Mouse (Mus musculus) liver, postnatal 0 days (tissue): ENCODE results near the gene Tepsin. TPM values are rescaled to one million over a fixed set of nuclear protein-coding genes. Genes with fewer than 3 reads are reported as not detected.

Source experiments
- ATAC-seq: fragments of 200-750 bp; cut with Nextera tagmentation; 2 replicates; pipeline ENCODE4 v1.8.0; 2017; ENCODE audit warnings: mild to moderate bottlenecking, moderate library complexity
- DNase-seq: peaks from one replicate; pipeline ENCODE4 v3.0.0-alpha.2; 2016
- H3K27ac ChIP-seq: fragments of 300-500 bp; sonication (generic); 2 replicates; pipeline ENCODE4 v1.5.1; 2014; ENCODE audit warnings: antibody characterized with exemption, moderate library complexity, mild to moderate bottlenecking, low read depth
- H3K27me3 ChIP-seq: fragments of 300-500 bp; sonication (generic); 2 replicates; pipeline ENCODE4 v1.6.1; 2014; ENCODE audit warnings: low read length, control low read depth, mixed read lengths; ENCODE audit not compliant: insufficient read depth
- H3K36me3 ChIP-seq: fragments of 300-500 bp; sonication (generic); replicated peaks from 2 replicates; pipeline ENCODE4 v1.6.1; 2014; ENCODE audit warnings: mild to moderate bottlenecking, control low read depth, low read length, moderate library complexity, mixed read lengths; ENCODE audit not compliant: insufficient read depth
- H3K4me1 ChIP-seq: fragments of 300-500 bp; sonication (generic); 2 replicates; pipeline ENCODE4 v1.6.1; 2014; ENCODE audit warnings: antibody characterized with exemption, mild to moderate bottlenecking, control low read depth; ENCODE audit not compliant: insufficient read depth
- H3K4me2 ChIP-seq: fragments of 300-500 bp; sonication (generic); 2 replicates; pipeline ENCODE4 v1.6.1; 2014; ENCODE audit warnings: low read depth, mild to moderate bottlenecking, low read length, moderate library complexity, mixed read lengths
- H3K4me3 ChIP-seq: fragments of 300-500 bp; sonication (generic); 2 replicates; pipeline ENCODE4 v1.5.1; 2014; ENCODE audit warnings: low read depth, low read length
- H3K9ac ChIP-seq: fragments of 300-500 bp; sonication (generic); replicated peaks from 2 replicates; pipeline ENCODE4 v1.6.1; 2014; ENCODE audit warnings: mild to moderate bottlenecking, moderate library complexity
- H3K9me3 ChIP-seq: fragments of 300-500 bp; sonication (generic); 2 replicates; pipeline ENCODE4 v1.6.1; 2016; ENCODE audit warnings: mild to moderate bottlenecking, control low read depth, low read length, mixed read lengths
- CTCF ChIP-seq: sonication (generic); IDR thresholded peaks from 2 replicates; pipeline ENCODE4 v1.5.1; 2016; ENCODE audit warnings: antibody characterized with exemption, low read depth
- EP300 ChIP-seq: IDR thresholded peaks from 2 replicates; pipeline ENCODE4 v1.6.1; 2016; ENCODE audit warnings: antibody characterized with exemption, low read depth, mild to moderate bottlenecking
- WGBS: fragments of 180-500 bp; shearing (Covaris S2); extraction: QIAGEN DNeasy Blood & Tissue Kit; methylation state at CpG from one replicate; pipeline ENCODE4 v1.1.7; 2014; ENCODE audit not compliant: insufficient replicate concordance; 5-methylcytosine and 5-hydroxymethylcytosine counted together
- polyA plus RNA-seq: library from polyadenylated mRNA; unstranded; fragments of >200 nt; fragmentation: Nextera tagmentation; extraction: Ambion mirVana; gene quantifications from 2 replicates; pipeline ENCODE4 v1.2.1, GENCODE M21; 2015

Gene Tepsin
- polyA plus RNA-seq, 1 experiment from 2014 or later = 4.2 TPM

- H3K4me2 ChIP-seq = 0 out of 2 replicates have a peak overlapping the region, but pooled peaks have one; percentile 2
- peaks cover 35% of the 10 kb centered on the region for H3K4me1 ChIP-seq
These were observed 38.5 kb upstream of the Tepsin start for GRCm38 (mm10) chr11:120136796-120137624.

GRCm38 (mm10) chr11:120136195-120136594 is 37.7 kb upstream of the Tepsin start:
- 59% methylated on average over 8 of the region's 8 CpGs for WGBS
- Histone ChIP-seq H3K27ac (peak overlapping the region; percentile 72), H3K4me3 (no peak overlapping the region), H3K27me3 (no peaks in the 10 kb centered on the region), H3K9ac (peak overlapping the region; percentile 7; the same call in 1 of the 2 replicates), H3K4me1 (peaks cover 35% of the 10 kb centered on the region), H3K4me2 (peak overlapping the region; percentile 2; the same call in 1 of the 2 replicates), H3K9me3 (no peaks in the 10 kb centered on the region), H3K36me3 (peaks cover 37% of the 10 kb centered on the region)
- TF ChIP-seq CTCF = no peak
- TF ChIP-seq EP300 = no peak
- DNase-seq = no peak
- ATAC-seq = no peak

More at GRCm38 (mm10) chr11:120136796-120137624, 38.5 kb upstream of the Tepsin start:
- Histone ChIP-seq H3K27me3 (no peaks in the 10 kb centered on the region), H3K9ac (no peak overlapping the region; the same call in 1 of the 2 replicates), H3K4me3 (no peak overlapping the region), H3K27ac (peak overlapping the region; percentile 72), H3K36me3 (peaks cover 35% of the 10 kb centered on the region), H3K9me3 (no peaks in the 10 kb centered on the region)
- DNase-seq (peak; percentile 35), ATAC-seq (peak; percentile 71)
- TF ChIP-seq CTCF (no peak), EP300 (peak; percentile 72)
- 39% methylated on average over 23 of the region's 23 CpGs for WGBS

- Histone ChIP-seq H3K4me2 (no peak overlapping the region), H3K27me3 (no peaks in the 10 kb centered on the region), H3K9ac (no peak overlapping the region), H3K4me3 (no peak overlapping the region), H3K27ac (peak overlapping the region; percentile 72), H3K36me3 (peaks cover 40% of the 10 kb centered on the region), H3K4me1 (peaks cover 35% of the 10 kb centered on the region), H3K9me3 (no peaks in the 10 kb centered on the region)
- WGBS = 60% methylated on average over 9 of the region's 9 CpGs
- ATAC-seq (peak; percentile 85), DNase-seq (peak; percentile 75)
- no peak for TF ChIP-seq CTCF
- no peak for TF ChIP-seq EP300
These were observed 36.5 kb upstream of the Tepsin start for GRCm38 (mm10) chr11:120134847-120135530.

- no peak for TF ChIP-seq CTCF
- TF ChIP-seq EP300 = no peak
- no peak overlapping the region for H3K4me2 ChIP-seq
- 91% methylated on average over 5 of the region's 5 CpGs for WGBS
- no peak overlapping the region for H3K4me3 ChIP-seq
- ATAC-seq (no peak), DNase-seq (no peak)
- H3K9me3 ChIP-seq = no peaks in the 10 kb centered on the region
- H3K9ac ChIP-seq = no peak overlapping the region
- H3K36me3 ChIP-seq = peaks cover 46% of the 10 kb centered on the region
- no peaks in the 10 kb centered on the region for H3K27me3 ChIP-seq
- H3K27ac ChIP-seq = no peak overlapping the region
- H3K4me1 ChIP-seq = peaks cover 35% of the 10 kb centered on the region
These were observed 35.6 kb upstream of the Tepsin start for GRCm38 (mm10) chr11:120134148-120134547.

- Histone ChIP-seq H3K9me3 (no peaks in the 10 kb centered on the region), H3K4me3 (no peak overlapping the region), H3K4me2 (no peak overlapping the region), H3K36me3 (peaks cover 56% of the 10 kb centered on the region), H3K9ac (no peak overlapping the region), H3K27me3 (no peaks in the 10 kb centered on the region), H3K27ac (no peak overlapping the region), H3K4me1 (no peaks in the 10 kb centered on the region)
- ATAC-seq (no peak), DNase-seq (no peak)
- no peak for TF ChIP-seq CTCF
- TF ChIP-seq EP300 = no peak
- WGBS = 81% methylated on average over 7 of the region's 7 CpGs
These were observed 30.8 kb upstream of the Tepsin start for GRCm38 (mm10) chr11:120129281-120129680.

GRCm38 (mm10) chr11:120126845-120127244 is 28.3 kb upstream of the Tepsin start:
- DNase-seq = no peak
- H3K27ac ChIP-seq = no peak overlapping the region
- no peak for ATAC-seq
- H3K9me3 ChIP-seq = no peaks in the 10 kb centered on the region
- H3K9ac ChIP-seq = no peak overlapping the region
- H3K4me2 ChIP-seq = no peak overlapping the region
- 77% methylated on average over 2 of the region's 2 CpGs for WGBS
- TF ChIP-seq CTCF = 0 out of 2 replicates have a peak, but pooled peaks have one; percentile 11
- no peak for TF ChIP-seq EP300
- peaks cover 56% of the 10 kb centered on the region for H3K36me3 ChIP-seq
- no peak overlapping the region for H3K4me3 ChIP-seq
- H3K4me1 ChIP-seq = no peaks in the 10 kb centered on the region
- H3K27me3 ChIP-seq = no peaks in the 10 kb centered on the region
